Mouse (Mus musculus) cerebellum, adult 11-12 months (tissue): Measurements from ENCODE around the gene Plet1.

Experiments used
- DNase-seq: peaks from one replicate; pipeline ENCODE4 v3.0.0; 2022

Gene Plet1

GRCm38 (mm10) chr9:50496151-50496505 lies 1.8 kb downstream of the Plet1 start:
- DNase-seq, result no peak

GRCm38 (mm10) chr9:50496546-50496945 lies 2.2 kb downstream of the Plet1 start:
- DNase-seq, result no peak

- DNase-seq, result no peak
These were observed 2.8 kb downstream of the Plet1 start for GRCm38 (mm10) chr9:50497076-50497475.

- no peak for DNase-seq
These were observed 3.2 kb downstream of the Plet1 start for GRCm38 (mm10) chr9:50497536-50497935.

GRCm38 (mm10) chr9:50498815-50499214 lies 4.5 kb downstream of the Plet1 start:
- DNase-seq, result no peak

GRCm38 (mm10) chr9:50499781-50500180 lies 5.5 kb downstream of the Plet1 start:
- no peak for DNase-seq

- no peak for DNase-seq
These were observed 6.2 kb downstream of the Plet1 start for GRCm38 (mm10) chr9:50500467-50500973.

GRCm38 (mm10) chr9:50500974-50501501 lies 6.7 kb downstream of the Plet1 start:
- no peak for DNase-seq

GRCm38 (mm10) chr9:50502949-50503348 lies 8.6 kb downstream of the Plet1 start:
- no peak for DNase-seq

GRCm38 (mm10) chr9:50505405-50505804 lies 11.1 kb downstream of the Plet1 start:
- no peak for DNase-seq

GRCm38 (mm10) chr9:50507570-50507969 lies 13.2 kb downstream of the Plet1 start:
- no peak for DNase-seq

GRCm38 (mm10) chr9:50515462-50515861 lies 21.1 kb downstream of the Plet1 start:
- DNase-seq, result no peak

GRCm38 (mm10) chr9:50518781-50519180 lies 24.5 kb downstream of the Plet1 start:
- DNase-seq, result no peak

GRCm38 (mm10) chr9:50520748-50521147 lies 26.4 kb downstream of the Plet1 start:
- no peak for DNase-seq

- no peak for DNase-seq
These were observed 27.2 kb downstream of the Plet1 start for GRCm38 (mm10) chr9:50521562-50521961.

- no peak for DNase-seq
These were observed 28.2 kb downstream of the Plet1 start for GRCm38 (mm10) chr9:50522574-50522973.

GRCm38 (mm10) chr9:50524936-50525335 lies 30.6 kb downstream of the Plet1 start:
- DNase-seq, result no peak

GRCm38 (mm10) chr9:50525585-50525984 lies 31.3 kb downstream of the Plet1 start:
- DNase-seq, result no peak

GRCm38 (mm10) chr9:50527860-50528259 lies 33.5 kb downstream of the Plet1 start:
- DNase-seq, result no peak

GRCm38 (mm10) chr9:50528293-50528892 lies 34.1 kb downstream of the Plet1 start, which contains the start of gene Pts:
Gene Pts (minus strand): TSS chr9:50528724.
- DNase-seq, result peak; percentile 97

GRCm38 (mm10) chr9:50530890-50531289 lies 36.6 kb downstream of the Plet1 start:
- no peak for DNase-seq

GRCm38 (mm10) chr9:50533328-50533727 lies 39.0 kb downstream of the Plet1 start:
- DNase-seq, result no peak

GRCm38 (mm10) chr9:50533791-50534190 lies 39.5 kb downstream of the Plet1 start:
- DNase-seq, result no peak

GRCm38 (mm10) chr9:50535930-50536329 lies 41.6 kb downstream of the Plet1 start:
- no peak for DNase-seq

- DNase-seq, result no peak
These were observed 42.3 kb downstream of the Plet1 start for GRCm38 (mm10) chr9:50536603-50537135.
